Mouse (Mus musculus) liver, postnatal 0 days (tissue): ENCODE results near the gene Fyttd1.

Experiments
- CTCF ChIP-seq: sonication (generic); IDR thresholded peaks from 2 replicates; pipeline ENCODE4 v1.5.1; 2016; ENCODE audit warnings: antibody characterized with exemption, low read depth
- EP300 ChIP-seq: IDR thresholded peaks from 2 replicates; pipeline ENCODE4 v1.6.1; 2016; ENCODE audit warnings: antibody characterized with exemption, low read depth, mild to moderate bottlenecking

DNA sequence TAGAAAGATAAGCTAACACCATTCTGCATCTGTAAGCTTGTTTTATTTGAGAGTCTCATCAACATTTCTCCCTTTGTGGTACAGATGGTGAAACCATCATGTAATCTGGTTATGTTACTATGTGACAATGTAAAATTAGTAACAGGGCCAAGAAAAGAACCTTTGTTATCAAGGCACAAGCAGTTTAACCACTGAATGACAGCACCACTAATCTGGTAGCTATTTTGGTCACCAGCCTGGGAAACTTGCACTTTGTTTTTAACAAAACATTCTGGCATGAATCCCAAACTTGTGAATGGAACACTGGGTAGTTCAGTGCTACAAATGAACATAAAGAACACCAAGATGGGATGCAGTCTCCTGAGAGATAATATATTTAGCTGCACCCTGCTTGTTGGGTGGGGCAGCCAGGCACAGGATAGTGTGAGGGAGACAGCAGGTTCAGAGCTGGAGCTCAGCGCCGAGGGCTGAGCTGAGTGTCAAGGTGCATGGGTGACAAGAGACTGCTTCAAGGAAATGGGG lies 23.2 kb upstream of the Fyttd1 start:
- TF ChIP-seq CTCF, result no peak
- TF ChIP-seq EP300, result no peak
